Mouse (Mus musculus) megakaryocyte, embryonic 14.5 days (primary cell): ENCODE measurements around the gene Tifa. TPM values are rescaled to one million over a fixed set of nuclear protein-coding genes. Genes with fewer than 3 reads are reported as not detected.

ENCODE experiments used
- H3K27me3 ChIP-seq: replicated peaks from 2 replicates; pipeline ENCODE3; 2012; ENCODE audit warnings: inconsistent platforms
- H3K36me3 ChIP-seq: replicated peaks from 2 replicates; pipeline ENCODE3; 2012; ENCODE audit warnings: low read length, inconsistent platforms, mixed read lengths
- H3K4me1 ChIP-seq: 2 replicates; pipeline ENCODE4 v1.6.1; 2012; ENCODE audit warnings: inconsistent platforms
- H3K4me3 ChIP-seq: replicated peaks from 2 replicates; pipeline ENCODE3; 2012; ENCODE audit warnings: moderate library complexity, mild to moderate bottlenecking, inconsistent platforms
- H3K9me3 ChIP-seq: 2 replicates; pipeline ENCODE4 v1.6.1; 2012; ENCODE audit warnings: inconsistent platforms
- FLI1 ChIP-seq: IDR thresholded peaks from 2 replicates; pipeline ENCODE4 v1.6.1; 2012; ENCODE audit warnings: low read length, inconsistent platforms, mixed read lengths
- GATA1 ChIP-seq: IDR thresholded peaks from 3 replicates; pipeline ENCODE4 v1.6.1; 2012; ENCODE audit warnings: mixed read lengths, low read length, inconsistent platforms, borderline replicate concordance
- polyA plus RNA-seq: library from polyadenylated mRNA; stranded (reverse); fragments of >175 nt; gene quantifications from 2 replicates; pipeline ENCODE4 v1.2.3, GENCODE M21; 2012; ENCODE audit warnings: low replicate concordance; ENCODE audit not compliant: insufficient read depth

The Tifa gene
- polyA plus RNA-seq, 1 experiment, result 131 TPM

DNA sequence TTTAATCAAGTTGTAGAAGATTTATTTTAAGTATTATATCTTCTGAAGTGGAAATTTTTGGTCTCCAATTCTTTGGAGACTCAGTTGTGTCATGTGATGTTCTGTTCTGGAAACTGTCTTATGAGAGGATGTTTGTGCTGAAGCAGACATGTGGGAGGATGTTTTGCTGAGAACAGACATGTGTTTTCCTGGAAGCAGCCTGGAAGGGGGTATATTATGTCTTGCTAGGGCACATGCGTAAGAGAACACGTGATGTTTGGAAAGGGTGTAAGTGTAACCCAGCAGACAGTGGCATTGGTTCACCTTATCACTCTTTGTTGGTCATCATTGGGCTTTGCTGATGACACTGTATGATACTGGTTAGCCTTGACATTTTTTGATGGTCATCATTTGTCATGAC is 85.9 kb downstream of the Tifa start:
- TF ChIP-seq GATA1 (no peak), FLI1 (no peak)
- peaks cover 9% of the 10 kb centered on the region for H3K4me1 ChIP-seq
- no peaks in the 10 kb centered on the region for H3K27me3 ChIP-seq
- no peak overlapping the region for H3K4me3 ChIP-seq
- peaks cover 3% of the 10 kb centered on the region; the same call in 1 of the 2 replicates for H3K9me3 ChIP-seq
- H3K36me3 ChIP-seq, result peaks cover 12% of the 10 kb centered on the region

DNA sequence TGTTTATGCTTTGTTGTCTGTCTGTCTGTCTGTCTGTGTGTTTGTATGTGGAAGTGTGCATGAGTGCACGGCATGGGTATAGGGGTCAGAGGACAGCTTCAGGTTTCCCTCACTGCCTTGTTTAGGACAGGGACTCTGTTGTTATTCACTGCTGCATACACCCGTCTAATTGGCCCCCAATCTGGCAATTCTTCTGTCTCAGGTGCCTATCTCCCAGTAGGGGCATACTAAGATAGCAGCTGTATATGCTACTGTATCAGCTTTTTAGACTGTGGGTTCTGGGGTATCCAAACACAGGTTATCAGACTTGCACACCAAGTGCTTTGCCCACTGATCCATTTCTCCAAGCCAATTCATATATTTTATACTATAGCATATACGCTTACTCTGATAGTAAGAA is 90.4 kb downstream of the Tifa start:
- H3K36me3 ChIP-seq, result peaks cover 9% of the 10 kb centered on the region
- H3K4me3 ChIP-seq, result no peak overlapping the region
- H3K9me3 ChIP-seq, result peaks cover 3% of the 10 kb centered on the region; the same call in 1 of the 2 replicates
- no peaks in the 10 kb centered on the region for H3K4me1 ChIP-seq
- H3K27me3 ChIP-seq, result no peaks in the 10 kb centered on the region
- TF ChIP-seq GATA1 (no peak), FLI1 (no peak)

DNA sequence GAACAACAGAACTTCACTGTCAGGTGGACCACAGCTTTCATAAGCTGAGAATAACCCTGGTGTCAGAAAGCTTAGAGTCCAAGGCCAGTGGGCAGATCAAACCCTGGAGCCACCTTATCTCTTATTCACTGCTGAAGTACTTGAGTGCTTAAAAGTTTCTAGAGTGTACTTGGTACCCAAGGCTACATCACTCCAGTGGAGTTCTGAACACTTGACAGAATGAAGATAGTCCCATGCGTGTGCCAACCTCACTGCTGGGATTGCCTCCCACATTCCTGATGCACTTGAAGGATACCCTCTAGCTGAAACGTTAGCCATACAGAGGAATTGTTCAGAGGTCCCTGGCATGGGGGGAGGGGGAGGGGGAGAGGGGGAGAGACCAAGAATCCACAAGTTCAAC is 92.1 kb downstream of the Tifa start:
- TF ChIP-seq FLI1, result no peak
- no peak for TF ChIP-seq GATA1
- H3K36me3 ChIP-seq, result peaks cover 4% of the 10 kb centered on the region
- peaks cover 5% of the 10 kb centered on the region for H3K4me1 ChIP-seq
- no peaks in the 10 kb centered on the region for H3K27me3 ChIP-seq
- H3K4me3 ChIP-seq, result no peak overlapping the region
- no peaks in the 10 kb centered on the region for H3K9me3 ChIP-seq

Other genes starting within 250 kb of the Tifa start
- gene Larp7, start 236.5 kb upstream of the Tifa start, polyA plus RNA-seq, result 3.2 and 33.2 TPM in 2 replicates
- gene Zgrf1, start 236.3 kb upstream of the Tifa start, polyA plus RNA-seq, result 0.07 TPM in 1 of 2 replicates, not detected in the other
- not detected in 2 replicates for gene Neurog2, start 156.7 kb upstream of the Tifa start, polyA plus RNA-seq
- gene Alpk1, start 9.3 kb upstream of the Tifa start, polyA plus RNA-seq, result 0.25 TPM in 1 of 2 replicates, not detected in the other
- gene Ap1ar, start 47.7 kb downstream of the Tifa start, polyA plus RNA-seq, result 2.3 and 27.8 TPM in 2 replicates
- gene Fam241a, start 106.5 kb downstream of the Tifa start, polyA plus RNA-seq, result 2.1 and 7.7 TPM in 2 replicates